Mouse (Mus musculus) stomach, embryonic 14.5 days (tissue): ENCODE results near the gene Chd2. TPM values are rescaled to one million over a fixed set of nuclear protein-coding genes. Genes with fewer than 3 reads are reported as not detected.

Source experiments
- ATAC-seq: fragments of 200-750 bp; cut with Nextera tagmentation; 2 replicates; pipeline ENCODE4 v1.8.0; 2017; ENCODE audit warnings: low read depth, moderate TSS enrichment; ENCODE audit not compliant: insufficient number of reproducible peaks, insufficient read depth, low FRiP score
- H3K27ac ChIP-seq: fragments of 300-500 bp; sonication (generic); 2 replicates; pipeline ENCODE4 v1.5.1; 2014; ENCODE audit warnings: mild to moderate bottlenecking, low read length, moderate library complexity, mixed read lengths
- H3K27me3 ChIP-seq: fragments of 300-500 bp; sonication (generic); 2 replicates; pipeline ENCODE4 v1.6.1; 2014; ENCODE audit warnings: low read length, control low read depth, mixed read lengths; ENCODE audit not compliant: control insufficient read depth, insufficient read depth
- H3K36me3 ChIP-seq: fragments of 300-500 bp; sonication (generic); 2 replicates; pipeline ENCODE4 v1.6.1; 2014; ENCODE audit warnings: mild to moderate bottlenecking, control low read depth, low read length, moderate library complexity, mixed read lengths; ENCODE audit not compliant: control insufficient read depth, insufficient read depth
- H3K4me1 ChIP-seq: fragments of 300-500 bp; sonication (generic); 2 replicates; pipeline ENCODE4 v1.6.1; 2014; ENCODE audit warnings: low read length, control low read depth, mixed read lengths; ENCODE audit not compliant: control insufficient read depth, insufficient read depth
- H3K4me2 ChIP-seq: fragments of 300-500 bp; sonication (generic); replicated peaks from 2 replicates; pipeline ENCODE4 v1.6.1; 2014; ENCODE audit warnings: low read depth, low read length, control low read depth
- H3K4me3 ChIP-seq: fragments of 300-500 bp; sonication (generic); 2 replicates; pipeline ENCODE4 v1.5.1; 2014; ENCODE audit warnings: low read depth, low read length, control low read depth
- H3K9ac ChIP-seq: fragments of 300-500 bp; sonication (generic); replicated peaks from 2 replicates; pipeline ENCODE4 v1.6.1; 2014; ENCODE audit warnings: low read depth, mild to moderate bottlenecking, control low read depth, low read length, moderate library complexity, mixed read lengths
- H3K9me3 ChIP-seq: fragments of 300-500 bp; sonication (generic); 2 replicates; pipeline ENCODE4 v1.6.1; 2016; ENCODE audit warnings: low read depth, low read length, control low read depth; ENCODE audit not compliant: control insufficient read depth
- WGBS: fragments of 180-500 bp; shearing (Covaris S2); extraction: QIAGEN DNeasy Blood & Tissue Kit; methylation state at CpG from one replicate; pipeline ENCODE4 v1.1.7; 2014; 5-methylcytosine and 5-hydroxymethylcytosine counted together
- polyA plus RNA-seq: library from polyadenylated mRNA; unstranded; fragments of >200 nt; fragmentation: Nextera tagmentation; extraction: Ambion mirVana; gene quantifications from 2 replicates; pipeline ENCODE4 v1.2.1, GENCODE M21; 2014

Gene Chd2
- polyA plus RNA-seq, 1 experiment from 2014 or later, result 71.0 TPM

DNA sequence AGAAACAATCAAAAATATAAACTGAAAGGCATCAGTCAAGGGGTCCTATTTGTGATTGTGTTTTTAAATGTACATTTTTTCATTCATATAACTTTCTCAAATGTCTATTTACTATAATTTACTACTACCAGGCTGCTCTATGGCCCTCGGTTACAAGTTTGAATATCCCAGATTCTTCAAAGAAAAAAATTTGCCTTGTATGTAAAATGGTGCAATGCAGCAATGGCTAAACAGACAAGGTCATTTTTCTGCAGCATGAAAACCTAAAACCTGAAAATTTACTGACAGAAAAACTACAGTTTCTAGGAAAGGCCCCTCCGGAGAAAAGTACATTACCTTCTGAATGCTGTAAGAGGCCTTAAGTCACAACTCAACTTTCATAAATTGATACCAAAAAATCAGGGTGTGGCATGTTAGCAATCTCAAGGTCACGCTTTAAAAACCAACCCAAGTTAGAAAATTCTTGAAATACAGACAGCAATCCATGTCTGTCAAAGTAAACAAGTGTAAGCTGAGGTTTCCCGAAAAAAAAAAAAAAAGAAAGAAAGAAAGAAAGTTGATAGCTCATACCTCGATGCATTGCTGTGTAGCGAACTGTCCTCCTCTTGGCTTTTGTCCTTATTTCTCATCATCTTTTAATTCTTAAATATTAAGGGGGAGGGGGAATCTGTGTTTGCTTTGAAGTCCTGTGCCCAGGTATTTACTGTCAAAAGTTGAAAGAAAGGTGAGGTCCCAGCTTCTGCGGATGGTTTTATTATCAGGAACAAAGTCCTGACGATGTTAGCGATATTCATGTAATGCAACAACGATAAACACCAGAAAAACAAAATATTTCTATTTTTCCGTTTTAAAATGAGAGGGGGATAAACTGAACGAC lies 1.2 kb downstream of the Chd2 start:
- under 1% methylated on average over 12 of the region's 12 CpGs for WGBS
- peak overlapping the region; percentile 83 for H3K27ac ChIP-seq
- ATAC-seq, result no peak

DNA sequence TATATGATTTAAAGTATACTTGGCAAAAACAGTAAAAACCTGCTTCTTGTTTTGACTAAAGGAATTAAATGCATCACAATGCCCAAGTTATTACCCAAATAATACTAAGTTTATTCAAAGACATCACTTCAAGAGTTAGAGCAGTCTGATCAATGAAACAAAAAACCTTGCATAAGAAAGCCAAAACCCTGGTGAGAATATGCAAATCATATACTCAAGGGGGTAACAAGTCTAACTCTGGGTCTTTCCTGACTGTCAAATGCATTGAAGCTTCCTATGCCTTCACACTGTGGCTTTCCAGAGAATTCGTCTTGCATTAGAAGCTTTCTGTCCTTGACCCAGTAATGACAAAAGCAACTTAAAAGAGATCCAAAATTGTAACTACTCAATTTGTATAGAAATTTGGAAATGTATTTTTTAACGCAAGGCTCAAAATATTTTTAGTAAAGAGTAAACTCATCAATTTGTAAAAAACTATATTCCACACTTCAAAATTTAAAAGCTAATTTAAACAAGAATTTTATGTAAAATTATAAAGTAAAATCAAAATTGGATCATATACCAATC lies 2.4 kb downstream of the Chd2 start:
- Histone ChIP-seq H3K36me3 (peaks cover 10% of the 10 kb centered on the region; the same call in 1 of the 2 replicates), H3K9ac (peak overlapping the region; percentile 69), H3K27me3 (no peaks in the 10 kb centered on the region), H3K4me1 (peaks cover 17% of the 10 kb centered on the region; the same call in 1 of the 2 replicates), H3K27ac (peak overlapping the region; percentile 83), H3K4me2 (peak overlapping the region; percentile 84), H3K9me3 (no peaks in the 10 kb centered on the region), H3K4me3 (peak overlapping the region; percentile 43)
- WGBS, result 16% methylated on average over 2 of the region's 2 CpGs
- ATAC-seq, result no peak

More for the DNA sequence above, 1.2 kb downstream of the Chd2 start:
- Histone ChIP-seq H3K9me3 (no peaks in the 10 kb centered on the region), H3K36me3 (peaks cover 11% of the 10 kb centered on the region; the same call in 1 of the 2 replicates), H3K4me1 (peaks cover 10% of the 10 kb centered on the region; the same call in 1 of the 2 replicates), H3K27me3 (no peaks in the 10 kb centered on the region), H3K9ac (peak overlapping the region; percentile 93), H3K4me3 (peak overlapping the region; percentile 73), H3K4me2 (peak overlapping the region; percentile 53)

DNA sequence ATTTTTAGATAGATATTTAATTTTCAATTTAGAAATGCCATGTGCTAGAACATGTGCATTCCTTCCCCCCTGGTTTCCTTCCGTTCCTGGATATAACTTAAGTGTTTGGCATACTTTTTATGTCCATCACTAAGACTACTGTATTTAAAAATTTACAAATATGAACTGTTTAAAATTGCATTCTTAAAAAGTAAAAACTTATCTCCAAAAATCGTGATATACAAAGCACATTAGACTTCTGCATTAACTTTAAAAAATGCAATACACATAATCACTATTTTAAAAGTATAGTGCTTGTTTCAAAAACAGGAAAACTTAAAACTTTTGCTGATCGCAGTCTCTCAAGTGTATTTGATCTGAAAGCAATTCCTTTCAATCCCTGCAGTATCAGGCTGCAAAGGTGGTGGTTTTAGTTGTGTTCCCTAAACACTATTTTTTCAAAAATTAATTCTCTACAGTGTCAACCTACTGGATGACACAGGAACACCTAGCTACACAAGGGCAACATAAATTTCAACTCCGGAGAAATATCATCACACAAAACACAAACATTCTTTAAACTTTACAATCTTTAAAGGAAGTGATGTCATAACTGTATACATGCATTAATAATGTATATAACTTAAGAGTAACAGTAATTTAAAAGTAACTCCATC lies 3.1 kb downstream of the Chd2 start:
- Histone ChIP-seq H3K9me3 (no peaks in the 10 kb centered on the region), H3K4me1 (peaks cover 24% of the 10 kb centered on the region), H3K27me3 (no peaks in the 10 kb centered on the region), H3K9ac (peak overlapping the region; percentile 69), H3K4me2 (peak overlapping the region; percentile 84), H3K27ac (peak overlapping the region; percentile 96), H3K36me3 (peaks cover 8% of the 10 kb centered on the region; the same call in 1 of the 2 replicates), H3K4me3 (peak overlapping the region; percentile 43)
- 8% methylated on average over 4 of the region's 4 CpGs for WGBS
- ATAC-seq, result no peak

DNA sequence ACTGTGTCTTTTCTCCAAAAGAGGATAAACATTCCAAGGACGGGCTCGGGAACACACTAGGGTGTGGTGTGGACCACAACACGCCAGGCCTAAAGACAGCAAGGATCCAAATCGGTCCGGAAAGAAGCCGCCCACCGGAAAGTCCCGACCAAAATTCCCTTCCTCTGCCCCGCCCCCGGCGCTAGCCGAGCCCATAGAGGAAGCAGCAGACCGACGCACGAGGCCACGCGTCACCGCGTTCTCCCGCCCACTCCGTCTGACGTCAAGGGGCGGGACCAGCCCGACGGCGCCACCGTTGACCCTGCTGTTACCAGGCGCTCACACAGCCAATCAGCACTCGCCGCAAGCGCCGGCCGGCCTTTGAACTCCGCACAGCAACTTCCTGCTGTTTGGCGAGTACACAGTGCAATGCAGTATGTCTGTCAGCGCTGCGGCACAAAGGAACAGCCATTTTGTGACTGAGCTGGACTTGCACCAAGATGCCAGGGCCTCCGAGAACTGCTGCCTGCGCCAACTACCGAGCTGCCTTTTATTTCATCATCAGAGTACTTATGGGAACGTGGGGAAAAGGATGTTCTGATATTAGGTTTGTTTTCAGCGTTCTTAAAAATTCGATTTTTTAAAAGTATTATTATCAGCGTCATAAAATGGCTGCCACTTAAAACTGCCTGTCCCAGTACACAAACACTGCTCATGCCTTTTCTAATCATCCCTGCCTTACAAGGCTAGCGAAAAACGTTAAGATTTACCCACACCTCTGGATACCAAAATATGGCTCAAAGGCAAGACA lies 3.8 kb downstream of the Chd2 start:
- H3K27me3 ChIP-seq, result no peaks in the 10 kb centered on the region
- H3K36me3 ChIP-seq, result peaks cover 8% of the 10 kb centered on the region; the same call in 1 of the 2 replicates
- peak overlapping the region; percentile 43 for H3K4me3 ChIP-seq
- peaks cover 31% of the 10 kb centered on the region for H3K4me1 ChIP-seq
- H3K9ac ChIP-seq, result peak overlapping the region; percentile 69
- no peaks in the 10 kb centered on the region for H3K9me3 ChIP-seq
- H3K27ac ChIP-seq, result peak overlapping the region; percentile 96
- under 1% methylated on average over 46 of the region's 46 CpGs for WGBS
- peak overlapping the region; percentile 84 for H3K4me2 ChIP-seq
- ATAC-seq, result peak; percentile 98

DNA sequence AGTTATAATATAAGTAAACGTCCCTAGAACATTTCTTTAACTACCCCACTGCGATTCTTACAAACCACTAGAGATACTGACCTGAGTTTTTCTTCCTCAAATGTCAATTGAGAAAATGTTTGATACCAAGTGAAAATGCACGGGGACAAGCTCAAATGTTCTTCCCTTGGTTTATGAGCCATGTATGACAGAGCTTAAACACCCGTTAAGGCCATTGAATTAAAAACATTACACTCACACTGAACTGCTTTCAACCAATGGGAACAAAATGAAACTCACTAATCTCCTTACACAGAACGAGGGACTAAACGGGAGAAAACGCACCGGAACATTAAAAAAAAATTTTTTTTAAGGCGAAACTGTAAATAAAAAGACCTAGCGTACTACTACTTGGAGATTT lies 4.4 kb downstream of the Chd2 start:
- peak overlapping the region; percentile 69 for H3K9ac ChIP-seq
- H3K4me2 ChIP-seq, result peak overlapping the region; percentile 84
- H3K4me3 ChIP-seq, result peak overlapping the region; percentile 43
- H3K27me3 ChIP-seq, result no peaks in the 10 kb centered on the region
- H3K36me3 ChIP-seq, result peaks cover 8% of the 10 kb centered on the region; the same call in 1 of the 2 replicates
- H3K27ac ChIP-seq, result peak overlapping the region; percentile 84
- 14% methylated on average over 10 of the region's 10 CpGs for WGBS
- peaks cover 31% of the 10 kb centered on the region for H3K4me1 ChIP-seq
- no peak for ATAC-seq
- H3K9me3 ChIP-seq, result no peaks in the 10 kb centered on the region

DNA sequence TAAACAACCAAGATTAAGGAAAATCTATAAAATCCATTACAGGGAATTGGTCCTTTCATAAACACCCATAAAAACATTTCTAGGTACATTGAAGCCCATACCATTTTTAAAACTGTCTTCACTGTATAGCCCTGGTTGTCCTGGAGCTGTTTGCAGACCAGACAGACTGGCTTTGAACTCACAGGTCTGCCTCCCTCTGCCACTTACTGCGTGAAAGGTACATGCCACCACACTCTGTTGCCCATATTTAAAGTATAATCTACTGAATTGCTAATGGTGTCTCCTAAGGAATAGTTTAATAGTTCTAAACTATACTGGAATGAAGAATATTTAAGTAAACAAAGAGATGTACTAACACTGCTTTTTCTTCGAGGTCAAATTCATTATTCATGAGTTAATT lies 5.1 kb downstream of the Chd2 start:
- Histone ChIP-seq H3K27ac (no peak overlapping the region; the same call in 1 of the 2 replicates), H3K4me3 (peak overlapping the region; percentile 43; the same call in 1 of the 2 replicates), H3K4me2 (peak overlapping the region; percentile 84), H3K9me3 (no peaks in the 10 kb centered on the region), H3K4me1 (peaks cover 31% of the 10 kb centered on the region), H3K27me3 (no peaks in the 10 kb centered on the region), H3K36me3 (peaks cover 8% of the 10 kb centered on the region; the same call in 1 of the 2 replicates), H3K9ac (peak overlapping the region; percentile 69; the same call in 1 of the 2 replicates)
- no peak for ATAC-seq
- WGBS, result 68% methylated on average over 2 of the region's 2 CpGs

DNA sequence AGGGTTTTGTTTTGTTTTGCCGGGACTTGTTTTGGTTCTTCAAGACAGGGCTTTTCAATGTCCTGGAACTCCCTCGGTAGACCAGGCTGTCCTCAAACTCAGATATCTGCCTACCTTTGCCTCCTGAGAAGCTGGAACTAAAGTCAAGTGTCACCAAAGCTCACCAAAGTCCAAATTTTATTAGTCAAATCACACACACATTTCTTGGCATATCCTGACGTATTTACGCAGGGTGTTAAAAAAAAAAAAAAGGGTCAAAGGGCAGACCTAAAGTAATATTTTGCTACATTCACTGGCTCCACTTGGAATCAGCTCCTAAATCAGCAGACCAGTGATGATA lies 5.8 kb downstream of the Chd2 start:
- Histone ChIP-seq H3K27ac (peak overlapping the region; percentile 27; the same call in 1 of the 2 replicates), H3K4me1 (peaks cover 31% of the 10 kb centered on the region), H3K4me2 (0 out of 2 replicates have a peak overlapping the region, but pooled peaks have one; percentile 5)

More for the DNA sequence above, 5.8 kb downstream of the Chd2 start:
- no peaks in the 10 kb centered on the region for H3K27me3 ChIP-seq
- H3K9me3 ChIP-seq, result no peaks in the 10 kb centered on the region
- H3K9ac ChIP-seq, result no peak overlapping the region
- 59% methylated on average over 4 of the region's 4 CpGs for WGBS
- H3K36me3 ChIP-seq, result peaks cover 13% of the 10 kb centered on the region
- no peak overlapping the region for H3K4me3 ChIP-seq
- ATAC-seq, result no peak
